Mouse (Mus musculus): Measurements from ENCODE around the gene Samd8. TPM values are rescaled to one million over a fixed set of nuclear protein-coding genes. Genes with fewer than 3 reads are reported as not detected.

Gene Samd8
- polyA plus RNA-seq, 1 experiment: 34.2 TPM

DNA sequence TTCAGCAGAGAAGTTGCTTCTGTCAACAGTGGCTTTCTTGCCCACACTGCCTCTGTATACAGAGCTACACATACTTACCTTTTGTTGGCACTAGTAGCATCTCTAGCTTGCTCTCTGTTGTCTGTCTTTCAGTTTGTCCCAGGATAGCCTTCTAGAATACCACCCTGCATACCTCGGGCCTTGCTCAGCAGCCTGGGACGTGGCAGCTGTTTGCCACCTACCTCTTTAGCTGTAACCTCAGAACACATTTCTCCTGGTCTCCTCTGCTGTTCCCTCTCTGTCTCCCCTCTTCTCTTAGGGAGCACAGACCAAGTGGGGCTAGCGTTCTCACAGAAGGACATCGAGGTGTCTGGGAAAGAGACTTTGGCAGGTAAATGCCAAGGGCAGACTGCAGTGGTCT is 7.9 kb upstream of the Samd8 start:
- no peaks in the 10 kb centered on the region for H3K9me3 ChIP-seq (replicated peaks; ENCODE audit: control insufficient read depth, insufficient read depth, low read length, poor library complexity, severe bottlenecking)
- TF ChIP-seq CTCF (IDR thresholded peaks at IDR 0.05; ENCODE audit: low read depth, low read length) (no peak), POLR2A (IDR thresholded peaks at IDR 0.05; ENCODE audit: insufficient read depth, low read length) (no peak), EP300 (IDR thresholded peaks at IDR 0.05; ENCODE audit: insufficient read depth, low read depth, low read length) (no peak)
- H3K27ac ChIP-seq (ENCODE audit: insufficient read depth, low read length): no peak overlapping the region
- no peaks in the 10 kb centered on the region for H3K27me3 ChIP-seq (ENCODE audit: control insufficient read depth, insufficient read depth, low read length, poor library complexity, severe bottlenecking)
- H3K4me3 ChIP-seq (ENCODE audit: low read depth, low read length): no peak overlapping the region
- no peaks in the 10 kb centered on the region for H3K4me1 ChIP-seq (ENCODE audit: control insufficient read depth, insufficient read depth, low read length)
- H3K9ac ChIP-seq (ENCODE audit: low read depth, poor library complexity, severe bottlenecking): no peak overlapping the region
- H3K36me3 ChIP-seq (ENCODE audit: control insufficient read depth, insufficient read depth, low read length, poor library complexity, severe bottlenecking): no peaks in the 10 kb centered on the region

DNA sequence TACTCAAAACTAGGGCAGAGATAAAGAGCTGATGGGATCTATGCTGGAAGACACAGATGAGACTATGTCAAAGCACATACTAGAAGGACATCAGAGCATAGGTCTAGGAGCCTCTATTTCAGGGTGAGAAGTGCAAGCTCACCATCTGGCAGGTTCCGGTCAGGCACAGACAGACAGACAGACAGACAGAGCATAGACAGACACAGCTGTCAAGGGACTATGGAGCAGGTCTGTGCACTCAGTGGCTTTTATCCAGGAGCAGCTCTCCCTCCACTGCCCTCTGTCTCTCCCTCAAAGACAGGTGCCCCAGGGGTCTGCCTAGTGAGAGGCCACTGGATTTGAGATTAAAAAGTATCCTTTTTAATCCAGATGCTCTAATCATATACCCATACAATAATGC is 6.2 kb upstream of the Samd8 start:
- Histone ChIP-seq H3K27ac (ENCODE audit: insufficient read depth, low read length) (no peak overlapping the region), H3K4me1 (ENCODE audit: control insufficient read depth, insufficient read depth, low read length) (no peaks in the 10 kb centered on the region), H3K9me3 (replicated peaks; ENCODE audit: control insufficient read depth, insufficient read depth, low read length, poor library complexity, severe bottlenecking) (no peaks in the 10 kb centered on the region), H3K4me3 (ENCODE audit: low read depth, low read length) (no peak overlapping the region), H3K36me3 (ENCODE audit: control insufficient read depth, insufficient read depth, low read length, poor library complexity, severe bottlenecking) (no peaks in the 10 kb centered on the region), H3K9ac (ENCODE audit: low read depth, poor library complexity, severe bottlenecking) (no peak overlapping the region), H3K27me3 (ENCODE audit: control insufficient read depth, insufficient read depth, low read length, poor library complexity, severe bottlenecking) (no peaks in the 10 kb centered on the region)
- no peak for TF ChIP-seq CTCF (IDR thresholded peaks at IDR 0.05; ENCODE audit: low read depth, low read length)
- TF ChIP-seq EP300 (IDR thresholded peaks at IDR 0.05; ENCODE audit: insufficient read depth, low read depth, low read length): no peak
- TF ChIP-seq POLR2A (IDR thresholded peaks at IDR 0.05; ENCODE audit: insufficient read depth, low read length): no peak

DNA sequence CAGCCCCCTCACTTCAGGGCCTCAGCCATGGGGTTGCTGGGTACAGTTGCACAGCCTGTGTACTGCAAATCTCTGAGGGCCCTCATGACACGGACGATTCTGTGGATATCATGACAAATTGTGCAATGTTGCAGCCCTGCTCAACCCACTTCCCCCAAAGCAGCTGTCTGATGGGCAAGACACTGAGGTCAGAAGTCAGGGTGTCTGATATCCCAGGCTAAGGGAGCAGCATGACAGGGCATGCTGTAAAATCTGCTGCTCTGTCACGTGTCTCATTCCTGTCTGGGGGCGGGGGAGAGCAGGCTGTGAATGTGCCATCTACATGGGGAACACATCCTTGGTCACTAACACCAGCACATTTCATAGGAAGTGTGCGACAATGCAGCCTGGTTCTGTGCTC is 5.2 kb upstream of the Samd8 start:
- H3K36me3 ChIP-seq (ENCODE audit: control insufficient read depth, insufficient read depth, low read length, poor library complexity, severe bottlenecking): no peaks in the 10 kb centered on the region
- H3K9ac ChIP-seq (ENCODE audit: low read depth, poor library complexity, severe bottlenecking): no peak overlapping the region
- H3K4me3 ChIP-seq (ENCODE audit: low read depth, low read length): no peak overlapping the region
- H3K9me3 ChIP-seq (replicated peaks; ENCODE audit: control insufficient read depth, insufficient read depth, low read length, poor library complexity, severe bottlenecking): no peaks in the 10 kb centered on the region
- TF ChIP-seq POLR2A (IDR thresholded peaks at IDR 0.05; ENCODE audit: insufficient read depth, low read length) (no peak), EP300 (IDR thresholded peaks at IDR 0.05; ENCODE audit: insufficient read depth, low read depth, low read length) (no peak), CTCF (IDR thresholded peaks at IDR 0.05; ENCODE audit: low read depth, low read length) (no peak)
- no peak overlapping the region for H3K27ac ChIP-seq (ENCODE audit: insufficient read depth, low read length)
- H3K27me3 ChIP-seq (ENCODE audit: control insufficient read depth, insufficient read depth, low read length, poor library complexity, severe bottlenecking): no peaks in the 10 kb centered on the region
- no peaks in the 10 kb centered on the region for H3K4me1 ChIP-seq (ENCODE audit: control insufficient read depth, insufficient read depth, low read length)

DNA sequence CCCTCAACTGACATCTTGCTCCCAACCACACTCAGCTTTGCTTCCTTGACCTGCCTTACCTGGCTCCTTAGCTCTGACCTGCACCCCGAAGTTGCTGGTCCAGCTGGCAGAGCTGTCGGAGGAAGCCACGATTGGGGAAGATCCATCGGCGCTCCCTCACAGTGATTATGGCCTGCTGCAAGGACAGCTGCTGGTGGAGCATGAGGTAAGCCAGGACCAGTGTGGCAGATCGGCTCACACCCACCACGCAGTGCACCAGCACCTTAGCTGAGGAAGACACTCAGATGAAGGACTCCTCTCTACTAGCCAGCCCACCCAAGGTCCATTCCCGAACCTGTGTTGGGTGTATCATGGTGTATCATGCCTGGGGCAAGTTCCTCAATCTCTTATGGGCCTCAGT is 4.1 kb upstream of the Samd8 start:
- H3K36me3 ChIP-seq (ENCODE audit: control insufficient read depth, insufficient read depth, low read length, poor library complexity, severe bottlenecking): no peaks in the 10 kb centered on the region
- no peak for TF ChIP-seq CTCF (IDR thresholded peaks at IDR 0.05; ENCODE audit: low read depth, low read length)
- no peak for TF ChIP-seq EP300 (IDR thresholded peaks at IDR 0.05; ENCODE audit: insufficient read depth, low read depth, low read length)
- TF ChIP-seq POLR2A (IDR thresholded peaks at IDR 0.05; ENCODE audit: insufficient read depth, low read length): no peak
- no peaks in the 10 kb centered on the region for H3K4me1 ChIP-seq (ENCODE audit: control insufficient read depth, insufficient read depth, low read length)
- no peaks in the 10 kb centered on the region for H3K9me3 ChIP-seq (replicated peaks; ENCODE audit: control insufficient read depth, insufficient read depth, low read length, poor library complexity, severe bottlenecking)
- H3K27ac ChIP-seq (ENCODE audit: insufficient read depth, low read length): no peak overlapping the region
- no peak overlapping the region for H3K4me3 ChIP-seq (ENCODE audit: low read depth, low read length)
- no peaks in the 10 kb centered on the region for H3K27me3 ChIP-seq (ENCODE audit: control insufficient read depth, insufficient read depth, low read length, poor library complexity, severe bottlenecking)
- no peak overlapping the region for H3K9ac ChIP-seq (ENCODE audit: low read depth, poor library complexity, severe bottlenecking)

DNA sequence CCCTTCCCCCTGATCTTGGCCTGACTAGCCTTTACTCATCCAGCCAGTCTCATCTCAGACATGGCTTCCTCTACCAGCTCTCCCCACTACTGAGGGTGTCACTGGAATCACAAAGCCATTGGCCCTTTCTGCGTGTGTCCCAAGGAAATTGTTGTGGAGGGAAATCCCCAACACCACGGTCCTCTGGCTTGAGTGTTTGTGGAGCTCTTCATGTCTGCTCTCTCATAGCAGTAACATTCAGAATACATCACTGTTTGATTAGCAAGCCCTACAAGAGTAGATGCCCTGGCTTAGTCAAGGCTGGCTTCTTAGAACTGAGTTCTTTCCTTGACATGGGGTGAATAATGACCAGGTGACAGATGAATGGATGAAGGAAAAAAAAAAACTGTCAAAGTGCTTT is 3.5 kb upstream of the Samd8 start:
- Histone ChIP-seq H3K27me3 (ENCODE audit: control insufficient read depth, insufficient read depth, low read length, poor library complexity, severe bottlenecking) (no peaks in the 10 kb centered on the region), H3K4me1 (ENCODE audit: control insufficient read depth, insufficient read depth, low read length) (no peaks in the 10 kb centered on the region), H3K36me3 (ENCODE audit: control insufficient read depth, insufficient read depth, low read length, poor library complexity, severe bottlenecking) (no peaks in the 10 kb centered on the region), H3K4me3 (ENCODE audit: low read depth, low read length) (no peak overlapping the region), H3K9me3 (replicated peaks; ENCODE audit: control insufficient read depth, insufficient read depth, low read length, poor library complexity, severe bottlenecking) (no peaks in the 10 kb centered on the region), H3K27ac (ENCODE audit: insufficient read depth, low read length) (no peak overlapping the region), H3K9ac (ENCODE audit: low read depth, poor library complexity, severe bottlenecking) (no peak overlapping the region)
- TF ChIP-seq CTCF (IDR thresholded peaks at IDR 0.05; ENCODE audit: low read depth, low read length) (no peak), POLR2A (IDR thresholded peaks at IDR 0.05; ENCODE audit: insufficient read depth, low read length) (no peak), EP300 (IDR thresholded peaks at IDR 0.05; ENCODE audit: insufficient read depth, low read depth, low read length) (no peak)

DNA sequence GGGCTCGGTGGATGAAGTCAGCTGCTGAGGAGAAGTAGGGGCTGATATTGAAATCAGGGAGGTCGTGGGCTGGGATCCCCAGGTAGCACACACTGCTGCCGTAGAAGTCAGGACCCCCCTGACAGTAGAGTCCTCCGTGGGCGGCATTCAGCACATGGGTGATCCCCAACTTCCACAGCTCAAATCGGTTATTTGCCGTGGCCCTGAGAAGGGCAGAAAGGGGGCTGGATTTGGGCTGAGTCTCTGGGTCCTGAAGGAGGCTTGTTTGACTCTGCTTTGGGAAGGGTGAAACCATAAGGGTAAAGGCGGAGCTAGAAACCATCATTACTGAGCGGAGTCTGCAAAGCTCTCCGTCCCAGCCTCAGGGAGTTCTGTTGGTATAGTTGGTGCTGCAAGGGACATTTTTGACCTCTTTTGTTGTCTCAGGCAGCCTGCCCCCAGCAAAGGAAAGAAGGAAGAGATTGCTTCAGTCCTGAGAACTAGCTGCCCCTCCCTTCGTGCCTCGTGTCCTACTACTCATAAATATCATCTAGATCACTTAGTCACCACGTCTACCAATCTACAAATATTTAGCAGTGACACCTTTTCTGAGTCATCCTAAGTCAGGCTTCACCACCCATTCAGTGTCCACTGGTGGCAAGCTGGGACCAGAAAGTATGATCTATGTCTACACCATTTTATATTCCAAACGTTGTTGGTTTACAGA is 2.7 kb upstream of the Samd8 start:
- no peaks in the 10 kb centered on the region for H3K36me3 ChIP-seq (ENCODE audit: control insufficient read depth, insufficient read depth, low read length, poor library complexity, severe bottlenecking)
- no peak overlapping the region for H3K27ac ChIP-seq (ENCODE audit: insufficient read depth, low read length)
- TF ChIP-seq POLR2A (IDR thresholded peaks at IDR 0.05; ENCODE audit: insufficient read depth, low read length): no peak
- no peak for TF ChIP-seq CTCF (IDR thresholded peaks at IDR 0.05; ENCODE audit: low read depth, low read length)
- TF ChIP-seq EP300 (IDR thresholded peaks at IDR 0.05; ENCODE audit: insufficient read depth, low read depth, low read length): no peak
- H3K9ac ChIP-seq (ENCODE audit: low read depth, poor library complexity, severe bottlenecking): no peak overlapping the region
- no peaks in the 10 kb centered on the region for H3K9me3 ChIP-seq (replicated peaks; ENCODE audit: control insufficient read depth, insufficient read depth, low read length, poor library complexity, severe bottlenecking)
- H3K27me3 ChIP-seq (ENCODE audit: control insufficient read depth, insufficient read depth, low read length, poor library complexity, severe bottlenecking): no peaks in the 10 kb centered on the region
- no peak overlapping the region for H3K4me3 ChIP-seq (ENCODE audit: low read depth, low read length)
- no peaks in the 10 kb centered on the region for H3K4me1 ChIP-seq (ENCODE audit: control insufficient read depth, insufficient read depth, low read length)
